Mouse (Mus musculus) olfactory bulb, adult 2 months (tissue): ENCODE data around the gene Ccr7.

Source experiments
- CTCF ChIP-seq: fragments of 200-500 bp; IDR thresholded peaks from 2 replicates; pipeline ENCODE4 v1.5.1; 2012; ENCODE audit warnings: low read depth, mild to moderate bottlenecking, low read length, moderate library complexity; ENCODE audit not compliant: insufficient read depth
- POLR2A ChIP-seq: fragments of 200-500 bp; IDR thresholded peaks from 2 replicates; pipeline ENCODE4 v1.6.1; 2012; ENCODE audit warnings: mild to moderate bottlenecking, low read depth, low read length, moderate library complexity; ENCODE audit not compliant: insufficient read depth

DNA sequence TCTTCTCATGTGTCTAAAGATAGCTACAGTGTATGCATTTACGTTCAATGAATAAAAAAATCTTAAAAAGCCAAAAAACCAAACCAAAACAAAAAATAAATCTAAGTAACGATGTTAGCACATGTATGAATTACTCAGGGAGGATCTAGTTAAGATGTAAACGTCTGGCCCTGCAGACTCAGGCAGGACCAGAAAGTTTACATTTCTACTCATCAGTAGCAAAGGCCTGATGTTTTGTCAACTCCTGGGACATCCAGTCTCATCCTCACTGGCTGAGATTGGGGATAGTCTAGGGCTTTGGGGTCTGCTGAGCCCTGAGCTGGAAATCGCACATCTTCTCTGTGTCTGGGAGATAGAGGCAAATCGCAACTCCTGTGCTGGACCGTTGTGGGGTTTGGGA is 8.3 kb downstream of the Ccr7 start:
- TF ChIP-seq CTCF (no peak), POLR2A (no peak)
